Mouse (Mus musculus): Measurements from ENCODE around the gene Fbxl7.

DNA sequence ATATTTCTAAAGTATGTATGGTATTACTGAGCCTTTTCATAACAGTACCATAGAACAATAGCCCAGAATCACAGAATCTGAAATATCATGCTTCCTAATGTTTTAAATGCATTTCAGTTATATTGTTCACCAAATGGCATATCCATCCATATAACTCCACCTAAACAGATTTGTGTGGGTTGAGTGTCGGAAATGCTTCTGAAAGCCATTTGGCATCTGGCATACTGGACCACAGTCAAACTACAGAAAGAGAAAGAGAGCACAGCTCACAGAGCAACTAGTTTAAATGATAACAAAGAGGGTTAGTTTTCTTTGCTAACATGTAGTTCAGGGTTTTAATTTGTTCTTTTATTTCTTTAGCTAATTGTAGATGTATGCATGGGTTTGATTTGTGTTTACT lies 57.0 kb downstream of the Fbxl7 start:
- TF ChIP-seq CTCF (IDR thresholded peaks at IDR 0.05) (no peak), EP300 (IDR thresholded peaks at IDR 0.05; ENCODE audit: insufficient read depth, low read depth, low read length) (no peak)

Data from heart, adult 2 months (tissue).